Mouse (Mus musculus): Measurements from ENCODE around the gene Hdhd5.

The Hdhd5 gene

DNA sequence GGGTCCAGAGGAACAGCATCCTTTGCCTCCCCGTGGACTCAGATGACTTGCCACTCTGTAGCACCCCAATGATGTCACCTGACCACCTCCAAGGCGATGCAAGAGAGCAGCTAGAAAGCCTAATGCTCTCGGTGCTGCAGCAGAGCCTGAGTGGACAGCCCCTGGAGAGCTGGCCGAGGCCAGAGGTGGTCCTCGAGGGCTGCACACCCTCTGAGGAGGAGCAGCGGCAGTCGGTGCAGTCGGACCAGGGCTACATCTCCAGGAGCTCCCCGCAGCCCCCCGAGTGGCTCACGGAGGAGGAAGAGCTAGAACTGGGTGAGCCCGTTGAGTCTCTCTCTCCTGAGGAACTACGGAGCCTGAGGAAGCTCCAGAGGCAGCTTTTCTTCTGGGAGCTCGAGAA, 49.1 kb downstream of the Hdhd5 start:
- DNase-seq, result no peak

DNA sequence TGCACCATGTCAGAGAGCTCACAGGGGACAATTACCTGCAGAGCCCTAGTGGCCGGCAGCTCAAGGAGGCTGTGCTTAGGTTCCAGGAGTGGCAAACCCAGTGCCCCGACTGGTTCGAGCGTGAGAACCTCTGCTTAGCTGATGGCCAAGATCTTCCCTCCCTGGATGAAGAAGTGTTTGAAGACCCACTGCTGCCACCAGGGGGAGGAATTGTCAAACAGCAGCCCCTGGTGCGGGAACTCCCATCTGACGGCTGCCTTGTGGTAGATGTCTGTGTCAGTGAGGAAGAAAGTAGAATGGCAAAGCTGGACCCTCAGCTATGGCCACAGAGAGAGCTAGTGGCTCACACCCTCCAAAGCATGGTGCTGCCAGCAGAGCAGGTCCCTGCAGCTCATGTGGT, 49.6 kb downstream of the Hdhd5 start:
- no peak for DNase-seq

DNA sequence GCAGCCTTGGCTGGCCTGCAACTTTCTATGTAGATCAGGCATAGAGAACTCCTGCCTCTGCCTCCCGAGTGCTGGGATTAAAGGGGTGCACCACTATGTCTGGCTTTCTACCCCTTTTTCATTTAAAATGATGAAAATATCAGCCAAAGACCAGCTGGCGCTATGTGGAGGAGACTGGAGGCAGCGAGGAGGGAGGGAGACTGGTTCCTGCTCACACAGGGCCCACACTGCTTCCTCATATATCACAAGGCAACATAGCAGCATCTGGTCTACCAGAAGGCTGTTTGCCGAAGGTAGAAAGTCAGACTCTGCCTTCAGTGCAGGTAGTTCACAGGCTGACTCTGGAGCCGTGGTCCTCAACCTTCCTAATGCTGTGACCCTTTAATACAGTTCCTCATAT, 50.8 kb downstream of the Hdhd5 start:
- peak; percentile 84 for DNase-seq

DNA sequence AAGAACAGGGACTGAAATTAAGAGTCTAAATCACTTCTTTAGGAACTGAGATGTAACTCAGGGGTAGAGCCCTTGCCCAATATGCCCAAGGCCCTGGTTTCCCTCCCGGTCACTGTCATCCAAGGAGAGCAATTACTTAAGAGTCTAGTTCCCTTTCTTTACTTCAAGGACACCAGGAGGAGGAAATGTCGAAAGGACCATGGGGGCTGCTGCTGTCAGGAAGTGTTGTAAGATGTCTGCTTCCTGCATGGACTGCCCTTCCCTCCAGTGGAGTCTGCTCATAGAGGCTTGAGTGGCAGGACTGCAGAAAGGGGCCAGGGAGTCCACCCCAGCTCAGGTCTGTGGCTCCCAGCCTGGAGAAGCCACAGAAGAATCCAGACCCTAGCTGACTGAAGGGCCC, 51.8 kb downstream of the Hdhd5 start:
- DNase-seq, result peak; percentile 83

- no peak for DNase-seq
These were observed 55.8 kb downstream of the Hdhd5 start for GRCm38 (mm10) chr6:120475288-120475687.

DNA sequence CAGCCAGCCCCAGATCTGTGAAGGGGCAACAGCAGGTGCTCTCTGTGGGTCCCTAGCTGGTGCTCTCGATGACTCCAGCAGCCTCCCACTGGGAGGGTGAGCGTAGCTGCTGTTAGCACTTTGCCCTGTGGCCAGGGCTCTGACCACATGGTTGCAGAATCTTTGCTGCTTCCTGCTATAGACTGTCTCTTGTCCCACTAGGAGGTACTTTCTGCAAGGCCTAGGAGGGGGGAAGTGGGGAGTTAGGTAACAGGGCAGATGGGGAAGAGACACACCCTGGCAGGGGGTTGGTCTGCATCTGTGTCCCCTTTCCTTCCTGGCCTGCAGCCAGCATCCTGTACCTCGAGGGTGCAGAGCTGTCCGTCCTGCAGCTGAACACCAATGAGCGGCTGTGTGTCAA, 57.7 kb downstream of the Hdhd5 start:
- peak; percentile 91 for DNase-seq

DNA sequence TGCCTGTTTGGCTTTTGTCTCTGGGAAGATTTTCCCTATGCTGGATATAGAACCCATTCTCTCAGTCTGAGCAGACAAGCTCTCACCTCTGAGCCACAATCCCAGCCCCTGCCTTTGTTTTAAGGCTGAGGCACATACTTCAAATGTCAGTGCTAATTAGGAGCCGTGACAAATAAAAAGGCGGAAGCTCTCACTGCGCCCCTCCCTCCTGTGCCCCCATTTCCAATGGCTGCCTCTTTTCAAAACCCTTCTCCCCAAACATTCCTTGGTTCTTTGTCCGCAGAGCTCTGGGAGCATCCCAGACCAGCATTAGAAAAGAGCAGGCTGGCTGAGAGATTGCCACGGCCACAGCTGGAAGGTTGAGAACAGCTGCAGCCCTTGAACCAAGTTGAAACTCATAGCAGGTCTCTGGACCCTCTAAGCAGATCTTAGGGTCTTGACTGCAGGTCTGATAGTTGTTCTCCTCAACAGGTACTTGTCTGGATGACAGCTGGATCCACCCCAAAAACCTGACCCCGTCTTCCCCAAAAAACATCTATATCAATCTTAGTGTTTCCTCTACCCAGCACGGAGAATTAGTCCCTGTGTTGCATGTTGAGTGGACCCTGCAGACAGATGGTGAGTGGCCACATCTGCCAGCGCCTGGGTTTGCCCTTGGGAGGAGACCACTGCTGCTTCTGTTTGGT, 58.5 kb downstream of the Hdhd5 start:
- DNase-seq, result no peak

- peak; percentile 76 for DNase-seq
These were observed 59.1 kb downstream of the Hdhd5 start for GRCm38 (mm10) chr6:120471991-120472441.

- DNase-seq, result no peak
These were observed 60.5 kb downstream of the Hdhd5 start for GRCm38 (mm10) chr6:120470666-120471065.

DNA sequence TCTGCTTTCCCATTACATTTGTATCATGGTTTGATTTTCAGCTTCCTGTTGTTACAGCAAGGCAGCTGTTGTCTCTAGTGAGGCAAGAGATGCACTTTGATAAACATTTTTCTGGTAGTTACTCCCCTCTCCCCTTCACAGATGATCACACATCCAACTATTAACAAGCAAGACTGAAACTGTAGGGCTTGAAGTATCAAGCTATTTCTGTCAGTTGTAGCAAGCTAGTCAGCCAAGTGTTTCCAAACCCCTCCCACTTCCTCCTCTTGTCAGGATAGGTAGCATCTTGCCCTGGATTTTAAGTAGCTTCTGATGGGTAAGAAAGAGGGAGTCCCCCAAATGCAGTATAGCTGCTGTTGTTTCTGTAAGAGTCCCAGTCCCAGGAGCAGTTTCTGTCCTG, 61.3 kb downstream of the Hdhd5 start:
- no peak for DNase-seq

DNA sequence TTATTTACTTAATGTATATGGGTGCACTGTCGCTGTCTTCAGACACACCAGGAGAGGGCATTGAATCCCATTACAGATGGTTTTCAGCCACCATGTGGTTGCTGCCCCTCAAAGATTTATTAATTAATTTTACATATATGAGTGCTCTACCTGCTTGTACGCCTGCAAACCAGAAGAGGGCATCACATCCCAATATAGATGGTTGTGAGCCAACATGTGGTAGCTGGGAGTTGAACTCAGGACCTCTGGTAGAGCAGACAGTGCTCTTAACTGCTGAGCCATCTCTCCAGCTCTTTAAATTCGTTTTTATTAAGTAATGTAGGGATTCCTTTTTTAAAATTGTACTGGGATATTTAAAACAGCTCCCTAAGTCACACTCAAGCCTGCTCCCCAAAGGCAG, 61.9 kb downstream of the Hdhd5 start:
- DNase-seq, result no peak

DNA sequence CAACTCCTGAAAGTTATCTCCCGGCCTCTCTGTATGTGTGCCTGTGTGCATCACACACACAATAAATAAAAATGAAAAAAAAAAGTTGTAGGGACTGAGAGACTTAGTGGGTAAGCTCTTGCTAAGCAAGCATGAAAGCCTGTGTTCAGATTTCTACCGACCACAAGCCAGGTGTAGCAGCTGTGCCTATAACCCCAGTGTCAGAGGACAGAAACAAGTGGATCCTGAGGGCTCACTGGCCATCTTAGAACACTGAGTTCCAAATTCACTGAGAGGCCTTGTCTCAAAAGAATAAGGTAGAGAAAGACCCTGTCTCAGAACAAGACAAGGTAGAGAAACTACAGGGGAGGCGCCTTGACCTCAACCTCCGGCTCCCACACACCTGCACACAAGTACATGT, 62.9 kb downstream of the Hdhd5 start:
- DNase-seq, result no peak

GRCm38 (mm10) chr6:120466609-120467329, 64.3 kb downstream of the Hdhd5 start:
- peak; percentile 81 for DNase-seq

DNA sequence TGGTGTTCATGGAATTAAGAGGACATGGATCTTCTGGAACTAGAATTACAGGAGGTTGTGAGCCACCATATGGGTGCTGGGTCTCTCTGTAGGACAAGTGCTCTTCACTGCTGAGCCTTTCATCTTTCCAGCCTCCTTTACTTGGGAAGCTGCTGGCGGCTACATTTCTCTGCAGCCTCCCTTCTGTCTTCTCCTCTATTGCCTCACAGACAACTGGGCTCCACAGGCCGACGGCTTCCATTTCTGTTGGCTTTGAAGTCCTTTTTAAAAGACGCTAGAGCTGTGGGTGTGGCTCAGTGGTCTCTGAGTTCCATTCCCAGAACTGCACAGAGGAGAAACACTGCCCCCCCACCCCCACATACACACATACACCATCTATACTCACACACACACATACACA, 65.7 kb downstream of the Hdhd5 start:
- no peak for DNase-seq

DNA sequence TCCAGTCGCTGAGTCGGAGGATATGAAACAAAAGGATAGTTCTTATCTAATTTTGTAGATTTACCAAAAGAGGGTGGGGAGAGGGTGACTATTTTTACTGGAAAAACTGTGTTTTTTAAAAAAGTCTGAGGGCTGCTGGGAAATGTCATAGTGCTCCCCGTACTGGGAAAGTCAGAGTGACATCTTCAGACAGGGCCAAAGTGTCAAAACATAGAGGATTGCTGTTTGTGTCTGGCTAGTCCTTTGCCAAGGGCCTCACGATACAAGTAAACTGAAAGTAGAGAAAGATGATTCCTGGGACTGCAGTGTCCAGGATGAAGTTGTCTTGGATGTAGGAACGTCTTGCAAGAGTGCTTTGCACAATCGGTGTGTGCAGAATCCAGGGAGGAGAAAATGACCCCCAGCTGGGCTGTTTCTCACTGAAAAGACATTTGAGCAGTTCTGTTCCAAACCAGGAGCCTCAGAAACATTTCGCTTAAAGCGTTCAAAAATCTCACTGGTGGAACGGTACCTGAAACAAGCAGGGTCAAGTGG, 66.6 kb downstream of the Hdhd5 start:
- no peak for DNase-seq

GRCm38 (mm10) chr6:120463884-120464283, 67.2 kb downstream of the Hdhd5 start:
- no peak for DNase-seq

DNA sequence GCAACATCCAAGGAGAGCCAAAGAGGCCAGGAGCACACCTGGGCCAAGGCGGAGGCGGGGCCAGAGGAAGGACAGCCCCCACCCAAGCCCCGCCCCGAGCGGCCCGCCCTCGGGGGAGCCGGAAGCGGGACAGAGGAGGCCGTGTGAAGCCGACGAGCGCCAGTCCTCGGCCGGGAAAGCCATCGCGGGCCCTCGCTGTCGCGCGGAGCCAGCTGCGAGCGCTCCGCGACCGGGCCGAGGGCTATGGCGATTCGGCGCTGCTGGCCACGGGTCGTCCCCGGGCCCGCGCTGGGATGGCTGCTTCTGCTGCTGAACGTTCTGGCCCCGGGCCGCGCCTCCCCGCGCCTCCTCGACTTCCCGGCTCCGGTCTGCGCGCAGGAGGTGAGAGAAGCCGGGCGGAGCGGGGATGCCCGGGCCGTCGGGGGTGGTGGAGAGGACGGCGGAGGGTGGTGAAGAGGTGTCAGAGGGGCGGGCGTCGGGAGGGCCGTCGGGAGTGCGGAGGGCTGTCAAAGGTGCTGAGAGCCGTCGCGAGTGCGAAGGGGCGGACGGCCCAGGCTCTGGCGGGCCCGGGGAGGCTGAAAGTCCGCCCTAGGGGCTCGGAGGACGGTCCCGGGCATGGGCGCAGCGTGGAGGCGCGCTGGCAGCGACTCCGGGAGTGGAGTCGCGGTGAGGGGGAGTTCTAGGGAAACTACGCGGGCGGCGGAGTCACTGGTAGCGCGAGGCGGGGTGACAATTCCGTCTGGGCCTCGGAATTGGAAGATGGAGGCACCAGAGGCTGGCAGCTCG, 67.8 kb downstream of the Hdhd5 start, which contains the start of gene Il17ra:
Il17ra (plus strand) TSS at position 162 of the 786 bp plus-strand sequence.
- no peak for DNase-seq

- no peak for DNase-seq
These were observed 68.9 kb downstream of the Hdhd5 start for GRCm38 (mm10) chr6:120462251-120462650.

DNA sequence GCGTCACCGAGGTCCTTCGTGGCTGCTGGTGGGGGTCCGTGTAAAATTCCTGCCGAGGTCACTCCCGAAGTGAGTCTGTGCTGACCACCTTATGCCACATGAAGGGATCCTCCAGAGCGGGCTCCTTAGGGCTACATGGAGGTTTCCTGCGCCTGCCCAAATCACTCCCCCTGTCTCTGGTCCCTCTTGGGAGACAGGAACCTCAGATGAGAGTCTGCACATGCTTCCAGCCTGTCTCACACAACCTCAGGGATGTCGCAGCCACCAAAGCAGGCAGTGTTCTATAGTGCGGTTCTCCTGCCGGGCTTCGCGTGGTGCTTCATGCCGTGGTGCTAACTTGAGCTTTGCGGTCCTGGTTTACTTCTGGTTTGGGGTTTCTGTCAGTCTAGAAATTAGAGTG, 69.9 kb downstream of the Hdhd5 start:
- DNase-seq, result no peak

Measured in layer of hippocampus, adult 9-11 months (tissue).